13 mouse cellular contexts compared by ENCODE assay signal in the genomic region with DNA sequence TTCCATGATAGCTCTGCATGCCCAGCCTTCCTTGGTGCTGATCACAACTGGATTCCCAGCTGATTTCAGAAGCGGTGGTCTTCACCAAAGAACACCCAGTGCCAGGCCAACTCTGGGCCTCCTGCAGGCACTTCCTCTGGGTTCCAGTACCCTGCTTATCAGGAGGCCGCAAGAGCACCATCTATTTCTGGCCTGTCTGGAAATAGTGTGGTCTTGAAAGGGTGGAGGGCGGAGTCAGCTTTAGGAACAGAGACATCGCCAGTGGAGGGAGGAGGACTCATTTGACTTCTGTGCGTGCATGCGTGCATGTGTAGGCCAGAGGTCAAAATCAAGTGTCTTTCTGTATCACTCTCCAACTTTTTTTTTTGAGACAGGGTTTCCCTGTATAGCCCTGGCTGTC. TPM values are rescaled to one million over a fixed set of nuclear protein-coding genes. Genes with fewer than 3 reads are reported as not detected.
A peak's percentile ranks its signal among the peaks of the same experiment; 100 is the strongest.
DNase-seq lines count a peak whose midpoint lies in the region; ATAC-seq lines count a peak whose summit lies in the region.
"Had no signal": no experiment of that assay in that cellular context is flagged by ENCODE, and none has a peak within 500 bp of the region (broad histone marks: within the 10 kb centered on the region; RNA-seq: fewer than 3 reads in every experiment).

No protein-coding gene starts in this region.

- H3K4me3 ChIP-seq in heart, embryonic 16.5 days (ENCODE audit: low read length) = no peak overlapping the region
- H3K4me3 ChIP-seq in macrophage (ENCODE audit: inconsistent target) = no peak overlapping the region
- no peak overlapping the region for H3K4me3 ChIP-seq in kidney, embryonic 15.5 days (replicated peaks)
- H3K4me3 ChIP-seq in limb, embryonic 10.5 days = no peak overlapping the region

- H3K27me3 ChIP-seq in heart, embryonic 16.5 days (ENCODE audit: control insufficient read depth, insufficient read depth, low read length) = no peaks in the 10 kb centered on the region
- no peaks in the 10 kb centered on the region for H3K27me3 ChIP-seq in kidney, embryonic 15.5 days
- H3K27me3 ChIP-seq in limb, embryonic 10.5 days (ENCODE audit: low read depth, poor library complexity, severe bottlenecking) = no peaks in the 10 kb centered on the region
- H3K27me3 ChIP-seq: Patski had no signal

- no peaks in the 10 kb centered on the region for H3K9me3 ChIP-seq in heart, embryonic 16.5 days (replicated peaks; ENCODE audit: control insufficient read depth, low read length)
- no peaks in the 10 kb centered on the region for H3K9me3 ChIP-seq in kidney, embryonic 15.5 days (replicated peaks)
- no peaks in the 10 kb centered on the region for H3K9me3 ChIP-seq in limb, embryonic 10.5 days (replicated peaks)

- no peak overlapping the region for H3K9ac ChIP-seq in heart, embryonic 16.5 days (ENCODE audit: low read length)
- H3K9ac ChIP-seq in kidney, embryonic 15.5 days = no peak overlapping the region

- peaks cover 23% of the 10 kb centered on the region for H3K4me1 ChIP-seq in heart, embryonic 16.5 days (ENCODE audit: control insufficient read depth, insufficient read depth, low read length)
- H3K4me1 ChIP-seq in kidney, embryonic 15.5 days = no peaks in the 10 kb centered on the region
- no peaks in the 10 kb centered on the region for H3K4me1 ChIP-seq in limb, embryonic 10.5 days

- 17% methylated on average over 6 of the region's 6 CpGs for WGBS in heart, embryonic 16.5 days
- WGBS in macrophage (ENCODE audit: missing documents) = 20% methylated on average over 6 of the region's 6 CpGs
- 70% methylated on average over 6 of the region's 6 CpGs for WGBS in kidney, embryonic 15.5 days
- 77% methylated on average over 6 of the region's 6 CpGs for WGBS in limb, embryonic 10.5 days

- DNase-seq in heart, adult 18-20 months = peak; percentile 29 to 55
- DNase-seq in heart, adult 8-10 months (ENCODE audit: low spot score) = no peak
- peak; percentile 26 for DNase-seq in brain, adult 2 months (ENCODE audit: low read depth, low spot score)
- no peak for DNase-seq in limb, embryonic 10.5 days (ENCODE audit: low spot score)
- no peak for DNase-seq in lung, postnatal 4 days
- DNase-seq: adrenal gland, postnatal 14 days; kidney, postnatal 25 days; left cerebral cortex, postnatal 4 days; thymus, adult 2 months had no signal

- H3K36me3 ChIP-seq in heart, embryonic 16.5 days (ENCODE audit: control insufficient read depth, insufficient read depth) = no peaks in the 10 kb centered on the region
- H3K36me3 ChIP-seq in macrophage (ENCODE audit: inconsistent target) = no peaks in the 10 kb centered on the region
- no peaks in the 10 kb centered on the region for H3K36me3 ChIP-seq in kidney, embryonic 15.5 days
- H3K36me3 ChIP-seq in limb, embryonic 10.5 days = no peaks in the 10 kb centered on the region

- H3K79me2 ChIP-seq in macrophage (ENCODE audit: inconsistent target) = peaks cover 100% of the 10 kb centered on the region

- peak overlapping the region; percentile 63 for H3K27ac ChIP-seq in heart, embryonic 16.5 days (ENCODE audit: low read length)
- peak overlapping the region; percentile 7; the same call in 1 of the 2 replicates for H3K27ac ChIP-seq in macrophage
- no peak overlapping the region for H3K27ac ChIP-seq in kidney, embryonic 15.5 days
- H3K27ac ChIP-seq in limb, embryonic 10.5 days = no peak overlapping the region

- ATAC-seq in heart, embryonic 16.5 days (replicated peaks; ENCODE audit: extremely low read depth, insufficient read depth, low FRiP score) = peak; percentile 80
- ATAC-seq in kidney, embryonic 15.5 days (replicated peaks; ENCODE audit: low FRiP score) = no peak
- ATAC-seq: Patski had no signal

- H3K4me2 ChIP-seq in heart, embryonic 16.5 days (ENCODE audit: low read depth, low read length) = peak overlapping the region; percentile 10; the same call in 1 of the 2 replicates
- H3K4me2 ChIP-seq in kidney, embryonic 15.5 days = no peak overlapping the region

RNA-seq across cellular contexts. Expression of gene Plcg2, which starts 45.7 kb away (rescaled TPM):
- total RNA-seq in heart, adult 18-20 months (2021) = 1 to 10 TPM; 7.6 to 8.5 TPM
- total RNA-seq in heart, adult 8-10 months (2022) = 10 to 100 TPM in 1 of 4 experiments, 1 to 10 TPM in 3; 5.3 to 10.4 (median 7.5) TPM
- polyA plus RNA-seq in heart, embryonic 16.5 days (2015; fragmentation: Nextera tagmentation; extraction: Ambion mirVana) = 7.0 and 7.2 TPM in 2 replicates
- total RNA-seq in macrophage (2018; cell fraction: chromatin; rRNA removed) = 100 to 1,000 TPM in 16 of 26 experiments, 10 to 100 TPM in 10; 36.1 to 132 (median 108) TPM
- 10 to 100 TPM; 61.8 to 93.0 (median 74.5) TPM for total RNA-seq in macrophage (2018; cell fraction: cytosol; rRNA removed)
- total RNA-seq in macrophage (2018; cell fraction: nucleus; rRNA removed) = 100 to 1,000 TPM in 2 of 26 experiments, 10 to 100 TPM in 24; 48.9 to 105 (median 82.0) TPM
- 60.7 to 76.4 TPM (median 68.0 TPM) in 3 replicates for polyA plus RNA-seq in macrophage (2018)
- polyA plus RNA-seq in kidney, embryonic 15.5 days (2015; fragmentation: Nextera tagmentation; extraction: Ambion mirVana) = 5.1 and 6.0 TPM in 2 replicates
- polyA plus RNA-seq in limb, embryonic 10.5 days (2016; fragmentation: Nextera tagmentation; extraction: Ambion mirVana) = 6.0 and 10.0 TPM in 2 replicates

Comparison
In these comparisons a context has a peak if more than half of its experiments do, and no peak if none do; other contexts are left out.
1. DNase-seq: peak in heart, adult 18-20 months (2 of 2) and brain, adult 2 months (single experiment); none in heart, adult 8-10 months (single experiment), limb, embryonic 10.5 days (single experiment) and lung, postnatal 4 days (0 of 2).
2. H3K27ac ChIP-seq: peak in heart, embryonic 16.5 days (single experiment) and macrophage (single experiment); none in kidney, embryonic 15.5 days (single experiment) and limb, embryonic 10.5 days (single experiment).